In genomic region chr6:134494828-134495698, GRCm38 (mm10) we compare ENCODE assay signal across 9 mouse cellular contexts.
DNase-seq lines count a peak whose midpoint lies in the region; ATAC-seq and TF ChIP-seq lines count a peak whose summit lies in the region.
"Had no signal": no experiment of that assay in that cellular context is flagged by ENCODE, and none has a peak within 500 bp of the region (broad histone marks: within the 10 kb centered on the region; RNA-seq: fewer than 3 reads in every experiment).

No protein-coding gene starts in this region.

- no peak overlapping the region for H3K4me2 ChIP-seq in lung, embryonic 15.5 days
- H3K4me2 ChIP-seq: limb, embryonic 13.5 days had no signal

- H3K9ac ChIP-seq in lung, embryonic 15.5 days = no peak overlapping the region
- H3K9ac ChIP-seq: limb, embryonic 13.5 days had no signal

- no peak for DNase-seq in frontal cortex, adult 2 months (ENCODE audit: extremely low spot score in 1 of 2, low spot score in 1 of 2)
- no peak for DNase-seq in lung, adult 2 months
- peak; percentile 55 for DNase-seq in NIH3T3 (ENCODE audit: low read depth)
- peak; percentile 46 to 47 for DNase-seq in kidney, postnatal 4 days
- DNase-seq in frontal cortex, postnatal 36 days (ENCODE audit: low spot score in 2 of 2) = no peak
- no peak for DNase-seq in T-cell, adult 2 months (ENCODE audit: low spot score)

- TF ChIP-seq CTCF in lung, adult 2 months (IDR thresholded peaks at IDR 0.05; ENCODE audit: insufficient read depth, low read length) = no peak

- no peaks in the 10 kb centered on the region for H3K27me3 ChIP-seq in lung, embryonic 15.5 days
- H3K27me3 ChIP-seq: limb, embryonic 13.5 days had no signal

- H3K27ac ChIP-seq in lung, embryonic 15.5 days = 0 out of 2 replicates have a peak overlapping the region, but pooled peaks have one; percentile 45

- WGBS in lung, embryonic 15.5 days = 49% methylated on average over 8 of the region's 8 CpGs
- WGBS in lung, adult 2 months = 75% methylated on average over 8 of the region's 8 CpGs

- H3K4me3 ChIP-seq in lung, embryonic 15.5 days = no peak overlapping the region
- H3K4me3 ChIP-seq in lung, adult 2 months (replicated peaks; ENCODE audit: extremely low read depth, low read depth, low read length) = no peak overlapping the region
- H3K4me3 ChIP-seq: limb, embryonic 13.5 days had no signal

- H3K36me3 ChIP-seq in lung, embryonic 15.5 days = peaks cover 11% of the 10 kb centered on the region; the same call in 1 of the 2 replicates

- ATAC-seq in frontal cortex, adult (ENCODE audit: low TSS enrichment) = 0 out of 2 replicates have a peak, but pooled peaks have one; percentile 16
- ATAC-seq in lung, embryonic 15.5 days (ENCODE audit: borderline replicate concordance, extremely low read depth, low FRiP score, low TSS enrichment) = peak; percentile 82

- H3K9me3 ChIP-seq in lung, embryonic 15.5 days = no peaks in the 10 kb centered on the region
- H3K9me3 ChIP-seq: limb, embryonic 13.5 days had no signal

- H3K4me1 ChIP-seq in lung, embryonic 15.5 days = peaks cover 24% of the 10 kb centered on the region
- no peaks in the 10 kb centered on the region for H3K4me1 ChIP-seq in lung, adult 2 months (ENCODE audit: control insufficient read depth, insufficient read depth, low read length)

- no peak for TF ChIP-seq POLR2A in lung, adult 2 months (IDR thresholded peaks at IDR 0.05; ENCODE audit: borderline replicate concordance, extremely low read depth, low read depth, low read length)

Comparison
In these comparisons a context has a peak if more than half of its experiments do, and no peak if none do; other contexts are left out.
1. DNase-seq: peak in NIH3T3 (single experiment) and kidney, postnatal 4 days (2 of 2); none in frontal cortex, adult 2 months (0 of 2), lung, adult 2 months (single experiment), frontal cortex, postnatal 36 days (0 of 2) and T-cell, adult 2 months (single experiment).